Mouse (Mus musculus) liver, adult 2 months (tissue): ENCODE results near the gene Ccdc167.
A peak's percentile ranks its signal among the peaks of the same experiment; 100 is the strongest.

ENCODE experiments used
- CTCF ChIP-seq: fragments of 200-500 bp; IDR thresholded peaks from 2 replicates; pipeline ENCODE4 v1.5.1; 2011; ENCODE audit warnings: low read depth, low read length, control low read depth
- POLR2A ChIP-seq: fragments of 200-500 bp; IDR thresholded peaks from 2 replicates; pipeline ENCODE4 v1.6.1; 2011; ENCODE audit warnings: low read length, control low read depth; ENCODE audit not compliant: insufficient read depth; ENCODE audit errors: extremely low read depth

GRCm38 (mm10) chr17:29660076-29660761 is 56.6 kb downstream of the Ccdc167 start, which contains the start of gene Cmtr1:
- TF ChIP-seq CTCF: no peak
- peak; percentile 71 for TF ChIP-seq POLR2A
